Mouse (Mus musculus): ENCODE data around the gene Ddx39. TPM values are rescaled to one million over a fixed set of nuclear protein-coding genes. Genes with fewer than 3 reads are reported as not detected.

Ddx39 gene
- polyA plus RNA-seq (2015; fragmentation: Nextera tagmentation; extraction: Ambion mirVana) = 56.2 and 58.3 TPM in 2 replicates

GRCm38 (mm10) chr8:83715031-83715690 is at the start of gene Ddx39:
Ddx39 (plus strand) TSS chr8:83715177.

DNA sequence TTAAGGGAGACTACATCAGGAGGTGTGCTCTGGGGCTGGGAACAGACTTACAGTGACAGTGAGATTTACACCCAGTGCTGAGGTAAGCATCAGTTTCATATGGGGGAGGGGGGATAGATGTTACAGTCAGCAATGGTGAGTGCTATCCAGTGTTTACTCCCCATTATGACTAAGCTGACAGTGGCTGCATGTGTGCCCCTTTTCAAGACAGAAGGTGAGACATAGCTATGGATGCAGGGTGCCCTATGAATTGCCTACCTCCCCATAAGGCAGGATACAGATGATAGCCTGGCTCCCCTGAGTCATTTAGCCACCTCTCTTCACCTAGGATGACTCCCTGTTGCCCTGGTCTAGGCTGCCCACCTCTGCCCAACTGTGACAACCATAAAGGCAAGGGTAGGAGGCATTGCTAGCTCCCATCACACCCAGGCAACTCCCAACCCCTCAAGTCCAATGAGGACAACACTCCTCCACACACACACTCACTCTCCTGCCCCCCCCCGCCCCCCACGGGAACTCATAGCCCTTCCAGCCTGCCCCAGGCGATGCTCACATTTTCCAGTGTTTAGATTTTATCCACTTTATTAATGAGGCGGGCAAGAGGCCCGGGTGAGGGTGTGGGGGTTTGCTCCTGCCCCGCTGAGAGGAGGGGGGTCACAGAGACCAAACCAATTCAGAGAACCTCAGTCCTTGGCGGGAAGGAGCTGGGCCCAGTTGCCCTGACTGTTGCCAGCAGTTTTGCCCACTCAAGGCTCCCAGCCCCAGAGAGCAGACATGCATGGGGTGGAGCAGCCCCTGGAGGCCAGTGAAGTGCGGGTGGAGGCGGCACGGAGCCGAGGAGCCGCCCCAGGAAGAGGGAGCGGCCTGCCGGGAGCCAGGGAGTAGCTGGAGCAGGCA is 48.8 kb upstream of the Ddx39 start, which contains the start of gene Ptger1:
Gene Ptger1, plus strand, starts transcription at position 710 of the 897 bp plus-strand sequence.

DNA sequence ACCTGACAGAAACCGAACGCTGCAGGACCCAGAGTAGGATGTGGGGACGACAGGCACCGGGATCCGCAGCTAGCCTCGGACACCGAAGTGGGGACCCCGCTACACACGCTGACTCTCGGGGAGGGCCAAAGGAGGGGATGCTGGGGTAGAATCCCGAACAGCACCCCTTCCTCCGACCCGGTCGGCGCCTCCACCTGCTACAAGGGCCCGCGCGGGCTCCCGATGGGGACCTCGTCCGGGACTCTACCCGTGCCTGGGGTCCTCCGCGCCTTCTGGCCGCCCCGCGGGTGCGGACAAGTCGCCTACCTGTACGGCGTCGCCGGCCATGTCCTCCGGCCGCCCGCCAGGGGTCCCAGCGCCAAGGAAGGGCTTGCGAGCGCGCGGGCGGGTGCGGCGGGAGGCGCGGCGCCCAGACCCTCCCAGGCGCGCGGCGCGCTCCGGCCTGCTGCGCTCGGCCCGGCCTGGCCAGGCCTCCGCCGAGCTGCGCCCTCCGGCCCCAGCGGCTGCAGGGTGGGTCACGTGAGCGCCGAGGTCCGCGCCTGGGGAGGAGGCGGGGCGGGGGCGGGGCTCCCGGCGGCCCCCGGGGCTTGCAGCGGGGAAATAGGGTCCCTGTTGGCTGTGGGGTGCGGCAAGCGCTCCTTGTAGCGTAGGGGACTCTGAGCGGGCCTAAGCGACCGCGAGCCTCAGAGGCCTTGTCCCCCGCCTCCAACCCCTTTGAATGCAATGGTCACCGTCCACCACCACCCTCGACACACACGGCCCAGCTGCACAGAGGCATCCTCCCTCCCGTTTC is 16.1 kb upstream of the Ddx39 start, which contains the start of gene Pkn1:
Gene Pkn1, minus strand, starts transcription at position 519 of the 793 bp plus-strand sequence.

DNA sequence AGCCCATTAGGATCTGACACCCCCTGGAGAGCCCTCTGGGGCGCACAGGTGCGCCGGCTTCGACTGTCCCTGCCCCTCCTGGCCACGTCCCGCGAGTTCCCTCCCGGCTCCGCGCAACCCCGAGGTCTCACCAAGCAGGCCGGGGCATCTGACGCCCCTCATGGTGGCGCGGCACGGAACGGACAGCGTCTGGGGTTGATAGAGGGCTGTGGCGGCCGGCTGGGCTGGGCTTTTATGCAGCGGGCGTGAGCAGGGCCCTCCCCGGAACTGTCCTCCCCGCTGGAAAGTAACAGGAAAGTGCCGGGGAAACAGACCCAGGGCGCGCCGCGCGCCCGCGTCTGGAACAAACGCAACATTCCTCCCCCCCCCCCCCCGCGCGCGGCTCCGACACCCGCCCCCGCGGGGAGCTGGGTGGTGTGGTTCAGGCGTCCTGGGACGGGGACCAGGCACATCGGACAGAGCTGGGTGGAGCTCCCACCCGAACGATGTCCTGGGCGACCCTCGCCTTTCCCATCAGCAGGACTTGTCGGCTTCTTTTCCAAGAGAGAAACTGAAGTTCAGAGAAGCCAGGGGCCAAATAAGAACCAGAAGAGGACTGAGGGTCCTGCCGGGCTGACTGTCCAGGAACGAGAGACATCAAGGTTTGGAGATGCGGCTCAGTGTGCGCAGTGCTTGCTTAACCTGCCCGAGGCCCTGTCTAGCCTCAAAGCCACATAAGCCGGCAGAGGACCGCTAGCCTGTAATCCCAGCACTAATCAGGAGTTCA is 26.2 kb downstream of the Ddx39 start, which contains the start of gene Adgre5:
Gene Adgre5, minus strand, starts transcription at position 351 of the 766 bp plus-strand sequence.

Small RNA genes lying within 50 kb of the gene (microRNA-seq; reads per million reads assigned to microRNA genes)
- not detected for gene Mir1668

Other genes starting within 250 kb of the Ddx39 start
- not detected in 2 replicates for gene Olfr370, start 179.4 kb upstream of the Ddx39 start, polyA plus RNA-seq (2015; fragmentation: Nextera tagmentation; extraction: Ambion mirVana)
- 416 and 431 TPM in 2 replicates for gene Ndufb7, start 148.5 kb upstream of the Ddx39 start, polyA plus RNA-seq (2015; fragmentation: Nextera tagmentation; extraction: Ambion mirVana)
- gene Tecr, start 107.2 kb upstream of the Ddx39 start, polyA plus RNA-seq (2015; fragmentation: Nextera tagmentation; extraction: Ambion mirVana) = 1,907 and 1,966 TPM in 2 replicates
- 49.0 and 52.5 TPM in 2 replicates for gene Dnajb1, start 107.0 kb upstream of the Ddx39 start, polyA plus RNA-seq (2015; fragmentation: Nextera tagmentation; extraction: Ambion mirVana)
- 104 and 109 TPM in 2 replicates for gene Gipc1, start 62.5 kb upstream of the Ddx39 start, polyA plus RNA-seq (2015; fragmentation: Nextera tagmentation; extraction: Ambion mirVana)
- gene Ptger1, start 48.5 kb upstream of the Ddx39 start, polyA plus RNA-seq (2015; fragmentation: Nextera tagmentation; extraction: Ambion mirVana) = 0.54 and 1.0 TPM in 2 replicates
- 20.5 and 20.7 TPM in 2 replicates for gene Pkn1, start 16.0 kb upstream of the Ddx39 start, polyA plus RNA-seq (2015; fragmentation: Nextera tagmentation; extraction: Ambion mirVana)
- 10.7 and 11.1 TPM in 2 replicates for gene Adgre5, start 26.1 kb downstream of the Ddx39 start, polyA plus RNA-seq (2015; fragmentation: Nextera tagmentation; extraction: Ambion mirVana)
- gene Adgrl1, start 184.9 kb downstream of the Ddx39 start, polyA plus RNA-seq (2015; fragmentation: Nextera tagmentation; extraction: Ambion mirVana) = 70.5 and 78.1 TPM in 2 replicates
- 0.45 and 0.80 TPM in 2 replicates for gene Gm10644, start 240.0 kb downstream of the Ddx39 start, polyA plus RNA-seq (2015; fragmentation: Nextera tagmentation; extraction: Ambion mirVana)
- 5.1 and 6.2 TPM in 2 replicates for gene Asf1b, start 240.3 kb downstream of the Ddx39 start, polyA plus RNA-seq (2015; fragmentation: Nextera tagmentation; extraction: Ambion mirVana)